Mouse (Mus musculus): ENCODE data around the gene Vps4a. TPM values are rescaled to one million over a fixed set of nuclear protein-coding genes. Genes with fewer than 3 reads are reported as not detected.

Gene Vps4a
- polyA plus RNA-seq, 1 experiment from 2014 or later = 103 TPM

Other genes with a start within 250 kb of the Vps4a start
- gene Has3, start 161.0 kb upstream of the Vps4a start, polyA plus RNA-seq (2016; fragmentation: Nextera tagmentation; extraction: Ambion mirVana) = 0.22 and 0.27 TPM in 2 replicates
- 49.0 TPM in 2 replicates for gene Utp4, start 137.6 kb upstream of the Vps4a start, polyA plus RNA-seq (2016; fragmentation: Nextera tagmentation; extraction: Ambion mirVana)
- gene Sntb2, start 95.5 kb upstream of the Vps4a start, polyA plus RNA-seq (2016; fragmentation: Nextera tagmentation; extraction: Ambion mirVana) = 11.5 and 11.9 TPM in 2 replicates
- gene Pdf, start 17.4 kb downstream of the Vps4a start, polyA plus RNA-seq (2016; fragmentation: Nextera tagmentation; extraction: Ambion mirVana) = 41.1 and 45.8 TPM in 2 replicates
- gene Cog8, start 25.5 kb downstream of the Vps4a start, polyA plus RNA-seq (2016; fragmentation: Nextera tagmentation; extraction: Ambion mirVana) = 43.6 and 47.5 TPM in 2 replicates
- gene Nip7, start 25.7 kb downstream of the Vps4a start, polyA plus RNA-seq (2016; fragmentation: Nextera tagmentation; extraction: Ambion mirVana) = 71.8 and 74.4 TPM in 2 replicates
- not detected in 2 replicates for gene Tmed6, start 34.4 kb downstream of the Vps4a start, polyA plus RNA-seq (2016; fragmentation: Nextera tagmentation; extraction: Ambion mirVana)
- 23.2 TPM in 2 replicates for gene Terf2, start 65.3 kb downstream of the Vps4a start, polyA plus RNA-seq (2016; fragmentation: Nextera tagmentation; extraction: Ambion mirVana)
- 130 and 142 TPM in 2 replicates for gene Cyb5b, start 119.4 kb downstream of the Vps4a start, polyA plus RNA-seq (2016; fragmentation: Nextera tagmentation; extraction: Ambion mirVana)